Mouse (Mus musculus) G1E-ER4 (cell line): ENCODE data around the gene Ndufa7. TPM values are rescaled to one million over a fixed set of nuclear protein-coding genes. Genes with fewer than 3 reads are reported as not detected.
"Not testable (repeated sequence)": the region's sequence is repeated elsewhere in the genome, so short reads cannot be mapped to it uniquely, and the experiment has no call there.

Experiments
- GATA1 ChIP-seq: IDR thresholded peaks from one replicate; pipeline ENCODE4 v1.8.0; 2012; ENCODE audit warnings: low read length, inconsistent platforms
- polyA plus RNA-seq: library from polyadenylated mRNA; stranded (reverse); fragments of >175 nt; gene quantifications from 2 replicates; pipeline ENCODE4 v1.2.3, GENCODE M21; 2012

The Ndufa7 gene
- polyA plus RNA-seq, 1 experiment: 678 TPM

- no peak for TF ChIP-seq GATA1
These were observed 4.5 kb downstream of the Ndufa7 start for GRCm38 (mm10) chr17:33828892-33829291.

- no peak for TF ChIP-seq GATA1
These were observed 5.2 kb downstream of the Ndufa7 start for GRCm38 (mm10) chr17:33829561-33829960.

- TF ChIP-seq GATA1: no peak
These were observed 18.8 kb downstream of the Ndufa7 start, which contains the start of gene Cd320 for GRCm38 (mm10) chr17:33842966-33843795. Cd320 (plus strand) TSS chr17:33843091.

- no peak for TF ChIP-seq GATA1
These were observed 19.8 kb downstream of the Ndufa7 start for GRCm38 (mm10) chr17:33844196-33844595.

GRCm38 (mm10) chr17:33848139-33848538, 23.8 kb downstream of the Ndufa7 start:
- TF ChIP-seq GATA1: no peak

GRCm38 (mm10) chr17:33851331-33851730, 27.0 kb downstream of the Ndufa7 start:
- no peak for TF ChIP-seq GATA1

GRCm38 (mm10) chr17:33857816-33858215, 33.4 kb downstream of the Ndufa7 start:
- no peak for TF ChIP-seq GATA1

GRCm38 (mm10) chr17:33865330-33866030, 41.1 kb downstream of the Ndufa7 start:
- TF ChIP-seq GATA1: no peak

GRCm38 (mm10) chr17:33873537-33873936, 49.2 kb downstream of the Ndufa7 start, which contains the start of gene Gm7029:
Gm7029 (plus strand) TSS chr17:33873837.
- not testable (repeated sequence) for TF ChIP-seq GATA1

- TF ChIP-seq GATA1: no peak
These were observed 50.0 kb downstream of the Ndufa7 start for GRCm38 (mm10) chr17:33874411-33874810.

Other genes starting within 250 kb of the Ndufa7 start
- gene Zfp414, start 195.5 kb upstream of the Ndufa7 start, polyA plus RNA-seq: 134 and 140 TPM in 2 replicates
- gene Pram1, start 186.5 kb upstream of the Ndufa7 start, polyA plus RNA-seq: not detected in 2 replicates
- 1,122 and 1,843 TPM in 2 replicates for gene Hnrnpm, start 137.7 kb upstream of the Ndufa7 start, polyA plus RNA-seq
- 19.8 and 42.0 TPM in 2 replicates for gene March2, start 105.9 kb upstream of the Ndufa7 start, polyA plus RNA-seq
- gene Rab11b, start 64.0 kb upstream of the Ndufa7 start, polyA plus RNA-seq: 99.8 and 157 TPM in 2 replicates
- not detected in 2 replicates for gene Angptl4, start 42.7 kb upstream of the Ndufa7 start, polyA plus RNA-seq
- gene Kank3, start 14.1 kb upstream of the Ndufa7 start, polyA plus RNA-seq: 6.9 and 7.2 TPM in 2 replicates
- 1,425 and 5,080 TPM in 2 replicates for gene Rps28, start within 50 bp of the Ndufa7 start, polyA plus RNA-seq
- 9.3 and 14.4 TPM in 2 replicates for gene Cd320, start 18.5 kb downstream of the Ndufa7 start, polyA plus RNA-seq
- gene Gm7029, start 49.3 kb downstream of the Ndufa7 start, polyA plus RNA-seq: not detected in 2 replicates
- 88.1 and 95.0 TPM in 2 replicates for gene Kifc1, start 66.1 kb downstream of the Ndufa7 start, polyA plus RNA-seq
- not detected in 2 replicates for gene Platr17, start 80.6 kb downstream of the Ndufa7 start, polyA plus RNA-seq
- gene Daxx, start 84.8 kb downstream of the Ndufa7 start, polyA plus RNA-seq: 57.5 and 59.5 TPM in 2 replicates
- 77.2 and 82.0 TPM in 2 replicates for gene Tapbp, start 91.3 kb downstream of the Ndufa7 start, polyA plus RNA-seq
- 49.7 and 50.9 TPM in 2 replicates for gene Zbtb22, start 91.3 kb downstream of the Ndufa7 start, polyA plus RNA-seq
- gene Rgl2, start 105.0 kb downstream of the Ndufa7 start, polyA plus RNA-seq: 93.1 and 127 TPM in 2 replicates
- gene Pfdn6, start 115.8 kb downstream of the Ndufa7 start, polyA plus RNA-seq: 358 and 374 TPM in 2 replicates
- gene Wdr46, start 116.1 kb downstream of the Ndufa7 start, polyA plus RNA-seq: 165 and 186 TPM in 2 replicates
- gene B3galt4, start 126.9 kb downstream of the Ndufa7 start, polyA plus RNA-seq: 11.6 and 14.2 TPM in 2 replicates
- 64.7 and 68.2 TPM in 2 replicates for gene Vps52, start 131.2 kb downstream of the Ndufa7 start, polyA plus RNA-seq
- gene Rps18, start 131.4 kb downstream of the Ndufa7 start, polyA plus RNA-seq: 364 and 1,526 TPM in 2 replicates
- gene H2-K1, start 175.8 kb downstream of the Ndufa7 start, polyA plus RNA-seq: not detected in 2 replicates
- gene Ring1, start 200.1 kb downstream of the Ndufa7 start, polyA plus RNA-seq: 56.3 and 62.8 TPM in 2 replicates
- 64.0 and 94.1 TPM in 2 replicates for gene H2-Ke6, start 203.5 kb downstream of the Ndufa7 start, polyA plus RNA-seq
- 98.4 and 100 TPM in 2 replicates for gene Slc39a7, start 207.1 kb downstream of the Ndufa7 start, polyA plus RNA-seq
- gene Rxrb, start 207.2 kb downstream of the Ndufa7 start, polyA plus RNA-seq: 176 and 194 TPM in 2 replicates
- gene Col11a2, start 214.9 kb downstream of the Ndufa7 start, polyA plus RNA-seq: 0.96 and 1.5 TPM in 2 replicates